Mouse (Mus musculus): Measurements from ENCODE around the gene Actb. TPM values are rescaled to one million over a fixed set of nuclear protein-coding genes. Genes with fewer than 3 reads are reported as not detected.

Gene Actb
- polyA plus RNA-seq, 1 experiment from 2014 or later, result 5,943 TPM

DNA sequence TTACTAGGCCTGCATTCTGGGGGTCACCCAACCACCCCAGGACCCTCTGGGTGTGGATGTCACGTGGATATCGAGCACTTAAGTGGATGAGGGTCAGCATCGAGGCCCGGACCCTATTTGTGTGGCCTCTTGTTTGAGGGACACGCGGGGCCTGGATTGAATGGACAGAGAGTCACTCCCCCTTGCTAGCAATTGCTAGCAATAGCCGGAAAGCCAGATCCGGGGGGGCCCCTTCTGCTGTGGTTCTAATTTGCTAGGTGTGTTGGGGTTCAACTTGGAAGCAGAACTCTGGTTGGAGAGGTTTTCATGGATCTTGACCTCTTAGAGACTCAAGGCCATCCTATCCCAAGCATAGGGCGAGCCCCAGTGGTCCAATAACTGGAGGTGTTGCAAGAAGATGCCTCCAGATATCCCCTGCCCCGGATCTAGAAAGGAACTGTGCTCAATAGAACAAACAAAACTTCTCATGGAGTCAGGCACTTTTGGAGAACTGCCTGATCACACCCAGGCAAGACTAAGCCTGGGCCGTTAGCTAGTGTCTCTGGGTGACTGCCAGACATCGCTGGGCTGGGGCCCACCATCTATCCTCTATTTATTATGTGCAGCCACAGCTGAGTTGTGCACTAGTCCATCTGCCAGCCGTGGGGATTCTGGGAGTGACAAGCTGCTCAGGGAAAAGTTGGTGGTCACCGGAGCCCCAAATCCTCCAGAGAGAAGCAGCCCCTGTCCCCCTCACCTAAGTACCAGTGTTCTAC, 671 bp upstream of the Actb start:
- H3K36me3 ChIP-seq, result peaks cover 23% of the 10 kb centered on the region
- peak overlapping the region; percentile 100 for H3K27ac ChIP-seq
- H3K9ac ChIP-seq, result peak overlapping the region; percentile 68
- peak overlapping the region; percentile 78 for H3K4me2 ChIP-seq
- peaks cover 52% of the 10 kb centered on the region for H3K4me1 ChIP-seq (replicated peaks)
- H3K9me3 ChIP-seq (replicated peaks), result no peaks in the 10 kb centered on the region
- 11% methylated on average over 14 of the region's 14 CpGs for WGBS
- no peaks in the 10 kb centered on the region for H3K27me3 ChIP-seq
- peak overlapping the region; percentile 96 for H3K4me3 ChIP-seq
- ATAC-seq (replicated peaks; ENCODE audit: insufficient number of reproducible peaks, insufficient read depth, low FRiP score, low read depth), result no peak

DNA sequence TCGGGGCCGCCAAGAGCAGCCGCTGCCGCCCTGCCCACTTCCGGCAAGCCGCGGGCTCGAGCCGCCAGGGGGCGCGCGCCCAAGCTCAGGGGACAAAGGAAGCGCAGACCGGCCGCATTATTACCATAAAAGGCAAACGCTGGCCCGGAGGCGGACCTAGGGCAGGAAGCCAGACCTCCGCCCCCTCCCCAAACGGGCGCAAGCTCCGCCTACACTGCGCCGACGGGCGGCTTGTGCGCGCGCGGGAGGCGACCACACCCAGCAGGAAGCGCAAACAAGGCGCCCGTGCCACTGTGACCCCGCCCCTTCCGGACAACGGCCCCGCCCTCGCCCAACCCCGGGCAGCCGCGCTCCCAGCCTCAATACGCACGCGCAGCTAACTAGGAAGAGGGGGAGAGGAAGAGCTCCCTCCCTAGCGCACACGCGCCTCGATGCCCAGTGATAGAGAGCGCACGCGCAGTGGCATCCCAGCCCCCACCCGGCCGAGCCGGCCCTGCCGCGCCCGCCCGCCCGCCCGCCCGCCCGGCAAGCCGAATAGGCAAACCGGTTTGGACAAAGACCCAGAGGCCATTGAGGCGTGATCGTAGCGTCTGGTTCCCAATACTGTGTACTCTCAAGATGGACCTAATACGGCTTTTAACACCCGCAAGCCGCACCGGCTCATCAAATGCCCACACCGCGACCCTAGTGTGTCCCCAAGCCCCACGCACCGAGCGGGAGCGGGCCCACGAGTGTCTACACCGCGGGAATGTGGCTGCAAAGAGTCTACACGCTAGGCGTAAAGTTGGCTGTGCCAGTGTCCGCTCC, 626 bp downstream of the Actb start:
- Histone ChIP-seq H3K36me3 (peaks cover 35% of the 10 kb centered on the region), H3K27me3 (no peaks in the 10 kb centered on the region), H3K4me1 (replicated peaks) (peaks cover 52% of the 10 kb centered on the region), H3K9me3 (replicated peaks) (no peaks in the 10 kb centered on the region), H3K4me3 (peak overlapping the region; percentile 96), H3K9ac (peak overlapping the region; percentile 100), H3K27ac (peak overlapping the region; percentile 100), H3K4me2 (peak overlapping the region; percentile 74)
- ATAC-seq (replicated peaks; ENCODE audit: insufficient number of reproducible peaks, insufficient read depth, low FRiP score, low read depth), result peak; percentile 86
- under 1% methylated on average over 82 of the region's 84 CpGs for WGBS

DNA sequence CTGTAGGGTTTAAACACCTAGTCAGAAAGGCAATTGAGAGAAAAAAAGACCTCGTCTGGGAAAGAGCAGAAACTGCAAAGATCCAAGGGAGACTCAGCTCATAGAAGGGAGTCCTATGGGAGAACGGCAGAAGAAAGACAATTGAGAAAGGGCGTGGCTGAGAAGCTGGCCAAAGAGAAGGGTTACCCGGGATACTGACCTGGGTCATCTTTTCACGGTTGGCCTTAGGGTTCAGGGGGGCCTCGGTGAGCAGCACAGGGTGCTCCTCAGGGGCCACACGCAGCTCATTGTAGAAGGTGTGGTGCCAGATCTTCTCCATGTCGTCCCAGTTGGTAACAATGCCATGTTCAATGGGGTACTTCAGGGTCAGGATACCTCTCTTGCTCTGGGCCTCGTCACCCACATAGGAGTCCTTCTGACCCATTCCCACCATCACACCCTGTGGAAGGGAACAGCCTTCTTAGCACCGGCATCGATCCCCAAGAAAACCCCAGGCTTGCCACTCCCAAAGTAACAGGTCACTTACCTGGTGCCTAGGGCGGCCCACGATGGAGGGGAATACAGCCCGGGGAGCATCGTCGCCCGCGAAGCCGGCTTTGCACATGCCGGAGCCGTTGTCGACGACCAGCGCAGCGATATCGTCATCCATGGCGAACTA, 1.4 kb downstream of the Actb start:
- under 1% methylated on average over 27 of the region's 27 CpGs for WGBS
- H3K9me3 ChIP-seq (replicated peaks), result no peaks in the 10 kb centered on the region
- ATAC-seq (replicated peaks; ENCODE audit: insufficient number of reproducible peaks, insufficient read depth, low FRiP score, low read depth), result no peak
- peaks cover 41% of the 10 kb centered on the region for H3K36me3 ChIP-seq
- H3K9ac ChIP-seq, result peak overlapping the region; percentile 100
- H3K27me3 ChIP-seq, result no peaks in the 10 kb centered on the region
- H3K4me1 ChIP-seq (replicated peaks), result peaks cover 52% of the 10 kb centered on the region
- peak overlapping the region; percentile 100 for H3K27ac ChIP-seq
- H3K4me3 ChIP-seq, result peak overlapping the region; percentile 96
- H3K4me2 ChIP-seq, result peak overlapping the region; percentile 74

DNA sequence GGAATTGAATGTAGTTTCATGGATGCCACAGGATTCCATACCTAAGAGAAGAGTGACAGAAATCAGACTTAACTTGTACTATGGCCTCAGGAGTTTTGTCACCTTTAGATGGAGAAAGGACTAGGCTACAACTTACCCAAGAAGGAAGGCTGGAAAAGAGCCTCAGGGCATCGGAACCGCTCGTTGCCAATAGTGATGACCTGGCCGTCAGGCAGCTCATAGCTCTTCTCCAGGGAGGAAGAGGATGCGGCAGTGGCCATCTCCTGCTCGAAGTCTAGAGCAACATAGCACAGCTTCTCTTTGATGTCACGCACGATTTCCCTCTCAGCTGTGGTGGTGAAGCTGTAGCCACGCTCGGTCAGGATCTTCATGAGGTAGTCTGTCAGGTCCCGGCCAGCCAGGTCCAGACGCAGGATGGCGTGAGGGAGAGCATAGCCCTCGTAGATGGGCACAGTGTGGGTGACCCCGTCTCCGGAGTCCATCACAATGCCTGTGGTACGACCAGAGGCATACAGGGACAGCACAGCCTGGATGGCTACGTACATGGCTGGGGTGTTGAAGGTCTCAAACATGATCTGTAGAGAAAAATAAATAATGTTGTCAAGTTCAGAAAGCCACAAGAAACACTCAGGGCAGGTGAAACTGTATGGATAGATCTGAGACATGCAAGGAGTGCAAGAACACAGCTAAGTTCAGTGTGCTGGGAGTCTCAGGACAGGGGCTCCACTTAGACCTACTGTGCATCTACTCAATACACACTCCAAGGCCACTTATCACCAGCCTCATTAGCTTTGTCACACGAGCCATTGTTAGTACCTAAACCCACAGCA, 2.1 kb downstream of the Actb start:
- Histone ChIP-seq H3K9me3 (replicated peaks) (no peaks in the 10 kb centered on the region), H3K4me3 (peak overlapping the region; percentile 96), H3K9ac (peak overlapping the region; percentile 100), H3K36me3 (peaks cover 41% of the 10 kb centered on the region), H3K4me2 (peak overlapping the region; percentile 74), H3K27ac (peak overlapping the region; percentile 100), H3K4me1 (replicated peaks) (peaks cover 44% of the 10 kb centered on the region), H3K27me3 (no peaks in the 10 kb centered on the region)
- WGBS, result 40% methylated on average over 19 of the region's 19 CpGs
- no peak for ATAC-seq (replicated peaks; ENCODE audit: insufficient number of reproducible peaks, insufficient read depth, low FRiP score, low read depth)

DNA sequence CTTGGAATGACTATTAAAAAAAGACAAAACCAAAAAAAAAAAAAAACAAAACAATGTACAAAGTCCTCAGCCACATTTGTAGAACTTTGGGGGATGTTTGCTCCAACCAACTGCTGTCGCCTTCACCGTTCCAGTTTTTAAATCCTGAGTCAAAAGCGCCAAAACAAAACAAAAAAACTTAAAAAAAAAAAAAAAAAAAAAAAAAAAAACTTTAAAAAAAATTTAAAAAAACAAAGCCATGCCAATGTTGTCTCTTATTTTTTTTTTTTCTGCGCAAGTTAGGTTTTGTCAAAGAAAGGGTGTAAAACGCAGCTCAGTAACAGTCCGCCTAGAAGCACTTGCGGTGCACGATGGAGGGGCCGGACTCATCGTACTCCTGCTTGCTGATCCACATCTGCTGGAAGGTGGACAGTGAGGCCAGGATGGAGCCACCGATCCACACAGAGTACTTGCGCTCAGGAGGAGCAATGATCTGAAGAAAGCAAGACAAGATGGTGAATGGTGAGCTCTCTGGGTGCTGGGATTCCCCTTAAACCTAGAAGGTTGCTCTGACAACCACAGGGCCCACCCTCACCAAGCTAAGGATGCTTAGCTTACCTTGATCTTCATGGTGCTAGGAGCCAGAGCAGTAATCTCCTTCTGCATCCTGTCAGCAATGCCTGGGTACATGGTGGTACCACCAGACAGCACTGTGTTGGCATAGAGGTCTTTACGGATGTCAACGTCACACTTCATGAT, 2.9 kb downstream of the Actb start:
- Histone ChIP-seq H3K4me2 (peak overlapping the region; percentile 74), H3K4me3 (peak overlapping the region; percentile 96), H3K4me1 (replicated peaks) (peaks cover 36% of the 10 kb centered on the region), H3K9me3 (replicated peaks) (no peaks in the 10 kb centered on the region), H3K27ac (peak overlapping the region; percentile 100), H3K27me3 (no peaks in the 10 kb centered on the region), H3K9ac (peak overlapping the region; percentile 100), H3K36me3 (peaks cover 46% of the 10 kb centered on the region)
- WGBS, result 55% methylated on average over 14 of the region's 14 CpGs
- ATAC-seq (replicated peaks; ENCODE audit: insufficient number of reproducible peaks, insufficient read depth, low FRiP score, low read depth), result no peak

DNA sequence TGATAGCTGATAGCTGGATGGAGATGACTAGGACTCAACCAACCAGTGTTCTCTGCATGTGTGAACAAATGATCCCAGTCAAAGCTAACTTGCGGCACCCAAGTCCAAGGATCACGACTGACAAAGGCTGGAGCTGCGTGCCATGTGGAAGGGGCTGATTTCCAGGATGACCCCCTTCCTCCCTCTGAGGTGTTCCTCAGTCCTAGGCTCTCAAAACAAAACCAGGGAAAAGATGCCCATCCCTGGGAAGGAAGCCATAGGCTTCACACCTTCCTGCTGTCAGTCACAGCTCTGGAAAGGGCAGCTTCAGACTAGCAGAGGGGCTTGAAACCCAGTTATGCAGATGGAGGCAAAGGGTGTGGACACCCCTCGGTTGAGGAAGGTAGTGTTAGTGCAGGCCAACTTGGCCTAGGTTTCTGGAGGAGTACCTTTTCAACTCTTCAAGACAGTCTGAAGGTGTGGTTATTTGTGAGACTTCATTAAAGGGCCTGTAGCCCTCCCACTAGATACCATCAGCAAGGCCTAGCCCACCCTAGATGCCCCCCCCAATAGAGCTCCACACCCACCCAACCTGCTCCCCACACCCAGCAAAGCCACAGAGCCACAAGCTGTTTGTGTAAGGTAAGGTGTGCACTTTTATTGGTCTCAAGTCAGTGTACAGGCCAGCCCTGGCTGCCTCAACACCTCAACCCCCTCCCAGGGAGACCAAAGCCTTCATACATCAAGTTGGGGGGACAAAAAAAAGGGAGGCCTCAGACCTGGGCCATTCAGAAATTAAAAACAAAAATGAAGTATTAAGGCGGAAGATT, 3.8 kb downstream of the Actb start:
- Histone ChIP-seq H3K9me3 (replicated peaks) (no peaks in the 10 kb centered on the region), H3K27me3 (no peaks in the 10 kb centered on the region), H3K4me2 (peak overlapping the region; percentile 74), H3K4me1 (replicated peaks) (peaks cover 27% of the 10 kb centered on the region), H3K4me3 (peak overlapping the region; percentile 96), H3K36me3 (peaks cover 48% of the 10 kb centered on the region), H3K27ac (peak overlapping the region; percentile 100), H3K9ac (0 out of 2 replicates have a peak overlapping the region, but pooled peaks have one; percentile 1)
- ATAC-seq (replicated peaks; ENCODE audit: insufficient number of reproducible peaks, insufficient read depth, low FRiP score, low read depth), result no peak
- WGBS, result 44% methylated on average over 5 of the region's 5 CpGs

DNA sequence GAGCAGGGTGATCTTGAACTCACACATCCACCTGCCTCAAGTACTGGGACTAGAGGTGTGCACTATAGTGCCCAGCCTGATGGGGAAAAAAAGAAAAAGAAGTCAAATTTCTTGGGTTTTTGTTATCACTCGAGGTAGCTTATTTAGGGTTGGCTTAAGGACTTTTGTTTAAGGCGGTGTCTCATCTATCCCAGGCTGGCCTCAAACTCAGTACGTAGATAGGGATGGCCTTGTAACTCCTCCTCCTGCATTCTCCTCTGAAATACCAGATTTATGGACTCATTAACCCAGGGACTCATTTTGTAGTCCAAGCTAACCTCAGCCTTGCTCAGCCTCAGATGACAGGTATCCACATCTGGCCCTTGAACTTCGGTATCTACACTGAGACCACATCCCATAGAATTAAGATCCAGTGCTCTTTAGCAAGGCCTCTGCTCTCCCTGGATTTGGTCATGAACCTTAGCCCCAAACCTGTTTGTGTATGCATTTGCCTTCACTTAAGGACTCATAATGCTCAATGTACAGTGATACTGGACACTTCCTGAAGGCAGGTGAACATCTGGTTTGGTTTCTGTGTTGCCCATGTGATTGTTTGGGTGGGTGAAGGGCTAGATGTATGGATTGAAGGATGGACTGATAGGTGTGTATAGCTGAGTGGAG, 4.6 kb downstream of the Actb start:
- H3K9me3 ChIP-seq (replicated peaks), result no peaks in the 10 kb centered on the region
- 41% methylated on average over 4 of the region's 4 CpGs for WGBS
- no peak overlapping the region for H3K9ac ChIP-seq
- ATAC-seq (replicated peaks; ENCODE audit: insufficient number of reproducible peaks, insufficient read depth, low FRiP score, low read depth), result no peak
- peaks cover 48% of the 10 kb centered on the region for H3K36me3 ChIP-seq
- H3K4me1 ChIP-seq (replicated peaks), result peaks cover 20% of the 10 kb centered on the region
- H3K4me2 ChIP-seq, result no peak overlapping the region
- no peak overlapping the region for H3K4me3 ChIP-seq
- no peaks in the 10 kb centered on the region for H3K27me3 ChIP-seq
- H3K27ac ChIP-seq, result peak overlapping the region; percentile 100

DNA sequence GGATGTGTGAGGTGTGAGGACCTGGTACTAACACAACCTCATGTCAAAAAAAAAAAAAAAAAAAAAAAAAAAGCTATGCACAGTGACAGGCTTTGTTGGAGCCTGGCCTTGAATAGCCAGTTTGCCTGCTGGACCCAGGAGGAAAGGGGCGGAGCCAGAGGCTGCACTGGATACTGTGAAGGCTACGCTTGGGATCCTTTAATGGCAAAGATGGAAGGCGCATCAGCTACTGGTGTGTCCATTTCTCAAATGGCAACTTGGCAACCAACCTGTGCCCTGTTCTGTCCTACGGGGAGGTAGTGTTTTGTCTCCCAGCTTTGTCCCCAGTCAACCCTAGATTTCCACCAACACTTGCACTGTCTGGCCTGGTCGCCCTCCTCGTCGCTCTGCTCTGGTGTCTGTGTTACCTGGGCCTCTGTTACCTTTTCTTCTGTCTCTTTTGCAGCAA, 5.2 kb downstream of the Actb start:
- no peak overlapping the region for H3K9ac ChIP-seq
- peak overlapping the region; percentile 100 for H3K27ac ChIP-seq
- H3K36me3 ChIP-seq, result peaks cover 48% of the 10 kb centered on the region
- no peaks in the 10 kb centered on the region for H3K27me3 ChIP-seq
- H3K4me3 ChIP-seq, result no peak overlapping the region
- WGBS, result 69% methylated on average over 7 of the region's 7 CpGs
- no peak for ATAC-seq (replicated peaks; ENCODE audit: insufficient number of reproducible peaks, insufficient read depth, low FRiP score, low read depth)
- H3K4me1 ChIP-seq (replicated peaks), result peaks cover 23% of the 10 kb centered on the region
- no peaks in the 10 kb centered on the region for H3K9me3 ChIP-seq (replicated peaks)
- no peak overlapping the region for H3K4me2 ChIP-seq

- peaks cover 48% of the 10 kb centered on the region for H3K36me3 ChIP-seq
- H3K4me3 ChIP-seq, result no peak overlapping the region
- no peak overlapping the region for H3K4me2 ChIP-seq
- no peak for ATAC-seq (replicated peaks; ENCODE audit: insufficient number of reproducible peaks, insufficient read depth, low FRiP score, low read depth)
- peak overlapping the region; percentile 100 for H3K27ac ChIP-seq
- no peaks in the 10 kb centered on the region for H3K9me3 ChIP-seq (replicated peaks)
- peaks cover 31% of the 10 kb centered on the region for H3K4me1 ChIP-seq (replicated peaks)
- 73% methylated on average over 7 of the region's 7 CpGs for WGBS
- no peaks in the 10 kb centered on the region for H3K27me3 ChIP-seq
- H3K9ac ChIP-seq, result no peak overlapping the region
Measured at GRCm38 (mm10) chr5:142900651-142901050, 5.9 kb downstream of the Actb start.
